Mouse (Mus musculus): ENCODE measurements around the gene Draxin. TPM values are rescaled to one million over a fixed set of nuclear protein-coding genes. Genes with fewer than 3 reads are reported as not detected.

Draxin gene
- total and polyA plus RNA-seq, 3 experiments = 0.08 to 0.17 TPM; not detected in 1

- Histone ChIP-seq H3K79me2 (ENCODE audit: control insufficient read depth, insufficient read depth, low read length, poor library complexity) (peaks cover 6% of the 10 kb centered on the region), H3K4me3 (ENCODE audit: control insufficient read depth in 1 of 2, insufficient read depth in 1 of 2, low read depth in 2 of 2, low read length in 2 of 2) (no peak overlapping the region), H3K27me3 (ENCODE audit: control insufficient read depth in 1 of 2, insufficient read depth in 2 of 2, low read length in 2 of 2) (no peaks in the 10 kb centered on the region), H3K36me3 (ENCODE audit: control insufficient read depth in 1 of 2, insufficient read depth in 2 of 2, low read length in 2 of 2) (peaks cover 0 to 4% of the 10 kb centered on the region in 2 experiments; a peak in 2 of 4 replicates), H3K9ac (ENCODE audit: control insufficient read depth, low read depth, low read length, poor library complexity, severe bottlenecking) (no peak overlapping the region), H3K27ac (ENCODE audit: control insufficient read depth, low read depth, low read length) (no peak overlapping the region), H3K4me1 (ENCODE audit: control insufficient read depth in 1 of 2, insufficient read depth in 2 of 2, low read length in 2 of 2) (peaks cover 0 to 10% of the 10 kb centered on the region in 2 experiments; a peak in 2 of 4 replicates), H3K9me3 (replicated peaks; ENCODE audit: insufficient read depth, low read length) (no peaks in the 10 kb centered on the region)
- no peak for TF ChIP-seq JUND (IDR thresholded peaks at IDR 0.05; ENCODE audit: low read depth, low read length)
- TF ChIP-seq UBTF (IDR thresholded peaks at IDR 0.05; ENCODE audit: borderline replicate concordance, insufficient read depth, low read depth, low read length) = no peak
- no peak for TF ChIP-seq EP300 (IDR thresholded peaks at IDR 0.05; ENCODE audit: low read depth in 1 of 2, low read length in 2 of 2)
- no peak for TF ChIP-seq SMC3 (IDR thresholded peaks at IDR 0.05; ENCODE audit: low read depth, low read length)
- no peak for TF ChIP-seq ZKSCAN1 (IDR thresholded peaks at IDR 0.05; ENCODE audit: low read depth, low read length)
- TF ChIP-seq SIN3A (IDR thresholded peaks at IDR 0.05; ENCODE audit: low read length) = no peak
- no peak for TF ChIP-seq NRF1 (IDR thresholded peaks at IDR 0.05; ENCODE audit: insufficient read depth, low read depth, low read length, poor library complexity, severe bottlenecking)
- TF ChIP-seq TCF12 (IDR thresholded peaks at IDR 0.05; ENCODE audit: low read depth, low read length) = no peak
- no peak for TF ChIP-seq KAT2A (conservative IDR thresholded peaks at IDR 0.05; ENCODE audit: low read depth, low read length)
- TF ChIP-seq CTCF (IDR thresholded peaks at IDR 0.05 in 2 of 3, conservative IDR thresholded peaks at IDR 0.05 in 1 of 3; ENCODE audit: control insufficient read depth in 1 of 3, insufficient read depth in 1 of 3, low read depth in 2 of 3, low read length in 3 of 3, poor library complexity in 1 of 3, severe bottlenecking in 1 of 3) = no peak
- no peak for TF ChIP-seq HCFC1 (IDR thresholded peaks at IDR 0.05; ENCODE audit: low read depth, low read length)
- TF ChIP-seq POLR2AphosphoS2 (IDR thresholded peaks at IDR 0.05; ENCODE audit: low read length) = no peak
- TF ChIP-seq ELF1 (IDR thresholded peaks at IDR 0.05; ENCODE audit: low read depth, low read length) = no peak
- TF ChIP-seq MAX (IDR thresholded peaks at IDR 0.05; ENCODE audit: low read length) = no peak
- TF ChIP-seq NELFE (IDR thresholded peaks at IDR 0.05; ENCODE audit: low read depth, low read length) = no peak
- no peak for TF ChIP-seq POLR2AphosphoS5 (IDR thresholded peaks at IDR 0.05; ENCODE audit: borderline replicate concordance, low read depth, low read length)
- no peak for TF ChIP-seq GABPA (IDR thresholded peaks at IDR 0.05; ENCODE audit: low read depth, low read length)
- DNase-seq (ENCODE audit: low read depth, low spot score) = no peak
Measured at GRCm38 (mm10) chr4:148084261-148084714, 46.2 kb downstream of the Draxin start.

- Histone ChIP-seq H3K36me3 (ENCODE audit: control insufficient read depth in 1 of 2, insufficient read depth in 2 of 2, low read length in 2 of 2) (peaks cover 0 to 3% of the 10 kb centered on the region in 2 experiments; a peak in 2 of 4 replicates), H3K79me2 (ENCODE audit: control insufficient read depth, insufficient read depth, low read length, poor library complexity) (peaks cover 6% of the 10 kb centered on the region), H3K4me3 (ENCODE audit: control insufficient read depth in 1 of 2, insufficient read depth in 1 of 2, low read depth in 2 of 2, low read length in 2 of 2) (peak overlapping the region; percentile 51 to 67), H3K27me3 (ENCODE audit: control insufficient read depth in 1 of 2, insufficient read depth in 2 of 2, low read length in 2 of 2) (no peaks in the 10 kb centered on the region), H3K27ac (ENCODE audit: control insufficient read depth, low read depth, low read length) (peak overlapping the region; percentile 92), H3K4me1 (ENCODE audit: control insufficient read depth in 1 of 2, insufficient read depth in 2 of 2, low read length in 2 of 2) (peaks cover 0 to 10% of the 10 kb centered on the region in 2 experiments; a peak in 2 of 4 replicates), H3K9ac (ENCODE audit: control insufficient read depth, low read depth, low read length, poor library complexity, severe bottlenecking) (peak overlapping the region; percentile 58), H3K9me3 (replicated peaks; ENCODE audit: insufficient read depth, low read length) (no peaks in the 10 kb centered on the region)
- DNase-seq (ENCODE audit: low read depth, low spot score) = peak; percentile 85
- TF ChIP-seq RAD21 (IDR thresholded peaks at IDR 0.05; ENCODE audit: low read depth, low read length) (no peak), MXI1 (IDR thresholded peaks at IDR 0.05; ENCODE audit: low read depth, low read length) (no peak; the same call in 1 of the 2 replicates), UBTF (IDR thresholded peaks at IDR 0.05; ENCODE audit: borderline replicate concordance, insufficient read depth, low read depth, low read length) (no peak), TBP (IDR thresholded peaks at IDR 0.05; ENCODE audit: low read depth, low read length) (0 out of 2 replicates have a peak, but pooled peaks have one; percentile 22), ZNF384 (IDR thresholded peaks at IDR 0.05; ENCODE audit: low read depth, low read length) (no peak), KAT2A (conservative IDR thresholded peaks at IDR 0.05; ENCODE audit: low read depth, low read length) (no peak), EP300 (IDR thresholded peaks at IDR 0.05; ENCODE audit: low read depth in 1 of 2, low read length in 2 of 2) (no peak), SIN3A (IDR thresholded peaks at IDR 0.05; ENCODE audit: low read length) (0 out of 2 replicates have a peak, but pooled peaks have one; percentile 15), HCFC1 (IDR thresholded peaks at IDR 0.05; ENCODE audit: low read depth, low read length) (no peak), RCOR1 (IDR thresholded peaks at IDR 0.05; ENCODE audit: low read depth, low read length) (no peak), MAZ (IDR thresholded peaks at IDR 0.05; ENCODE audit: low read depth, low read length) (peak; percentile 45; the same call in 1 of the 2 replicates), USF1 (IDR thresholded peaks at IDR 0.05; ENCODE audit: low read depth, low read length) (peak; percentile 80), ELF1 (IDR thresholded peaks at IDR 0.05; ENCODE audit: low read depth, low read length) (no peak), MAX (IDR thresholded peaks at IDR 0.05; ENCODE audit: low read length) (peak; percentile 46; the same call in 1 of the 2 replicates), CTCF (IDR thresholded peaks at IDR 0.05 in 2 of 3, conservative IDR thresholded peaks at IDR 0.05 in 1 of 3; ENCODE audit: control insufficient read depth in 1 of 3, insufficient read depth in 1 of 3, low read depth in 2 of 3, low read length in 3 of 3, poor library complexity in 1 of 3, severe bottlenecking in 1 of 3) (no peak), MAFK (IDR thresholded peaks at IDR 0.05; ENCODE audit: borderline replicate concordance, low read depth, low read length) (no peak), MYC (IDR thresholded peaks at IDR 0.05; ENCODE audit: low read depth, low read length) (no peak)
Measured at GRCm38 (mm10) chr4:148083176-148083899, 47.2 kb downstream of the Draxin start.
